Mouse (Mus musculus) kidney, adult 8-10 months (tissue): Measurements from ENCODE around the gene Ptf1a.

Experiments used
- DNase-seq, 2 experiments: peaks; one replicate each; pipeline ENCODE4 v3.0.0; 2022

Ptf1a gene

DNA sequence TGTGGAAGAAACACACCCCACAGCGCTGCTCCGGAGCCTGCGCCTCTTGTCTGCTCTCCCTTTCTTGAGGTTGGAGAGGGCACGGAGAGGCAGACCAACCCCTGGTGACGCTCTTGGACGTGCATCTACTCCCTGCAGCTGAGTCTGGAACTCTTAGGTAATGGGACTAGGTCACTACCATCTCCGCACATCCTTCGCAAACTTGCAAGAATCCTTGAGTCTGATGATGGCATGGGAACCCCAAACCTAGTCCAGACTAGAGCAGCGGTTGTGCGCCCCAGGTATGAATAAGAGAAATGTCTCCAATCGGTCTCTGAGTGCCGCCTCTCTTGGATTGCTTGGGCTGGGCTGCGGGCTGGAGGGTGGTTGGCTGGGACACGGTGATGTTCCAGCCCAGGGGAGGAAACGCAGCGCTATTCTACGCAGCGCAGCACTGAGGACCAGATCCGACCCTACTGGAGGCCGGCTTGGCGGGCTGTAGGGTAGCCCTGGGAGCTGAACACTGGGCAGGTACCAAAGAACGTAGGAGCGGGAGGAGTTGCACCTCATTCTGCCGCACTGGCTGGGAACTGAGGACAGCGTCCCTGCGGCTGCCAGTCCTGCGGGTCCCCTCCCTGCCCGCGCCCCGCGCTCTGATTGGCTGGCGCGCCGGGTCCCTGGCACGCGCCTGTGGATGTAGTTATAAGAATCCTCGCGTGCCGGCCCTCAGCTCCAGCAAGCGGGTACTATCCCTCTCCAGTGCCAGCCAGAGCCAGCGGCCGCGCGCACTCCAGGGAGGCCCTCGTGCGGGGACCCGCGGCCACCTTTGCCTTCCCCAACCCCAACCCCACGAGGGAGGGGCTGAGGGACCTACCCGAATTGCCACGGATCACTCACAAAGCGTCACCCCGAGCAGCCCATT lies at the start of gene Ptf1a:
Gene Ptf1a, plus strand, starts transcription at position 733 of the 901 bp plus-strand sequence.
- no peak for DNase-seq

DNA sequence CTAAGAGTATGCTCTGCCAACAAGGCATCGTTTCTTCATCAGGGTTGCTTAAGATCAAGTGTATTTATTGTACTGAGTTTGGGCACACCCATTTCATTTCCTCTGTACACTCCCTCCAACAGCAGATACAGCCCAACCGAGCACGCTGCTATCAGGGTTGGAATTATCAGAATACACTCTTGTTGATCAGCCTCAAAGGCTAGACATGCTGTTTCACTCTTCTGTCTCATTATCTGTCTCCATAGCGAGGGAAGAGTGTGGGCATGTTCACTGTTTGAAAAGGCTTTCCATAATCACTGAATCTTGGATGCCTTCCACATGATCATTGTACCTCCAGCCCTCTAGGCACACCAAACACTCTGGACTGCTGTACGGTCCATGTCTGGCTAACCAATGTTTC lies 40.1 kb upstream of the Ptf1a start:
- no peak for DNase-seq

DNA sequence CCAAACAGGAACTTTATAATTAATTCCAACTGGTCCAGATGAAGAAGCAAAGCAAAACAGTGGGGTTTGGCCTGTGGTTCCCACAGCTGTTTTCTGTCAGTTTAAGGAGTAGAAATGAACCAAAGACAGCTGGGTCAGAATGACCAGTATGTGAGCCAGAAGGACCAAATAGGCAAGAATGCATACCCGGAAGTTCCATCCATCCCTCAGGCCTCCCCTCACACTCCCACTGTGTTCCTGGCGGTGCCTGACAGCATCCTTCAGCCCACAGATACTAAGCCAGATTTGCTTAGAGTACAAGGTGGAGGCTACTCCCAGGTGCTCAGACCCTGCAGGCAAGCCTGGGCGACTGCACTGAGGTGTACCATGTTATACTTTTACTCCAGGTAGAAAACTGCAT lies 38.9 kb upstream of the Ptf1a start:
- peak in 1 of 2 experiments; percentile 20 for DNase-seq

DNA sequence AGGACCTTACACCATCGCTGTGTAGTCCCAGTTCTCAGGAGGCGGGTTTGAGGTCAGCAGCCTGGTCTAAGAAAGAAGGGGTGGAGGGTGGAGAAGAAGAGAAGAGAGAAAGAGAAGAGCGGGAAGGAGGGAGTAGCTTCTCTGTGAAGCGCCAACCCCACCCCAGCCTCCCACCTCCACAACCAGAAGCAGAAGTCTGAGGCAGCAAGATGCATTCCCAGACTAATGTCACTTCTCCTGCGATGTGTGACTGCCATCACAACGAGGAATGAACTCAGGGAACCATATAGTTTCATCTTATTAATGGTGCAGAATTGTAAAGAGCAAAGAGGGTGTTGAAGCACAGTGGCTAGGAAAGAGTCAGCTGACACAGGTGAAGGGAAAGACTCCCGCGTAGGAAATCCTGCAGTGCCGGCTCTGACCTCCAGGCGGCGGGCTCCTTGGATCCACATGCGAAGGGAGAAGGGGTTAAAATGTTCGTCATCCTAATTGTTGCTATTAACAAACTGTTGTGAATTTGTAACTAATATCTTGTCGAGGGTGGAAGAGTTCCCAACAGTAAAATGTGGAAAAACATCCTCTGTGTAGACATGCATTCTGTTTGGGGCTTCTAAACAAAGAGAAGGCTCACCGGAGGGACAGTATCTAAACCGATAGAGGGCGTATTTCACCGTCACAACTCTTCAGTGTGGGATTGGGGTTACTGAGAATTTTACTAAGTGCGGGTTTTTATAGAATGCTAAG lies 31.1 kb upstream of the Ptf1a start:
- DNase-seq, result peak; percentile 27 to 74

DNA sequence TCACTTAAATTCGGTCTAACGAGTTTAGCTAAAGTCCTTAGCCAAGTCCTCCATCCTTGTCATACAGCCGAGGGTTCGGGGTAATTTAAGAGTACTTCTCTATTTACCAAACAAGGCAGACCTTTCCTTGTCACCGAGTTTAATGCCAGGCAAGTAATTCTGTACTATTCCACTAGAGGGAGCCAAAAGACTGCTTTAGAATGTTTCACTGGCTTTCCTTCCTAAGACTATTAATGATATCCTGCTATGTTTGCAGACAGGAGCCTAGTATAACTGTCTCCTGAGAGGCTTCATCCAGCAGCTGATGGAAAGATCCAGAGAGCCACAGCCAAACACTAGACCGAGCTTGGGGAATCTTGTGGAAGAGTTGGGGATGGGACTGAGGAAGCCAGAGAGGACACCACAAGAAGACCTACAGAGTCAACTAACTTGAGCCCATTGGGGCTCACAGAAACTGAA lies 30.4 kb upstream of the Ptf1a start:
- peak; percentile 45 to 54 for DNase-seq

DNA sequence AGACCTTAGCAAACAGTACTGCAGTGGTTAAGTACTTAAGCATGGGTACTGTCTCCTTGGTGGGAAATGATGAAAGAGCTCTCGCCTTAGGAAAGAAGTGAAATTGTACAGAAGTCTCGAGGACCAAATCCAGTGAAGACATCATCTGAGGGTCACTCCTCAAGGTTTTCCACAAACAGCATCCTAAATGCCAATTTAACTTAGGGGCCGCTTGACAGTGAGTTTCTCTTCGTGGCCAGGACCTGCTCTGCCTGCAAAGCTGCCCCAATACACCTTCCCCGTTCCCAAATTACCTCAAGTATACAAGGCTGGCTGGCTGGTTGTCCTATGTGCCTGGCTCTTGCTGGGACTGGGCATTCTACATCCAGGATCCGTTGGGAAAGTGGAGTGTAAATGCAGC lies 29.4 kb upstream of the Ptf1a start:
- no peak for DNase-seq

DNA sequence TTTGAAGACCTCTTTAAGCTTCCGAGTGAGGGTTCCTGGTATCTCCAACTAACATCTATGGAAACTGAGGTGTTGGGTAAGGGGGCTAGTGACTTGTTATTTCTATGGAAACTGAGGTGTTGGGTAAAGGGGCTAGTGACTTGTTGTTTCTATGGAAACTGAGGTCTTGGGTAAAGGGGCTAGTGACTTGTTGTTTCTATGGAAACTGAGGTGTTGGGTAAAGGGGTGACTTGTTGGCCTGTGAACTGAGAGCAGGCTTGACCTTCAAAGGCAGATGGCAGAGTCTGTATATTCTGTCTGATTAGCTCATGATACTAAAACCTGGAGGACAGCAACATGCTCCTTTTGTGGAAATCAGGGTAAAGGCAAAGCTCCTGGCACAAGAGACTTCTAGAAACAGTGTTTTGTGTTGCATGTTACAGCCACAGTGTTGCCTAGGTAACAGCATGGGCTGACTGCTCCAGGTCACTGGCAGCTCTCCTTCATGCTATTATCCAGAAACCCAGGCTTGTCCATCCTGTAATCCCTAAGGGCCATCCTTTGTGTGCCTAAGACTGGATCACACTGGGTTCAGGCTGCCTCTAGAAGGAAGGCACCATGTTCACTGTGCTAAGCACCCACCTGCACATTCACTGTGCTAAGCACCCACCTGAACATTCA lies 25.6 kb upstream of the Ptf1a start:
- DNase-seq, result no peak

DNA sequence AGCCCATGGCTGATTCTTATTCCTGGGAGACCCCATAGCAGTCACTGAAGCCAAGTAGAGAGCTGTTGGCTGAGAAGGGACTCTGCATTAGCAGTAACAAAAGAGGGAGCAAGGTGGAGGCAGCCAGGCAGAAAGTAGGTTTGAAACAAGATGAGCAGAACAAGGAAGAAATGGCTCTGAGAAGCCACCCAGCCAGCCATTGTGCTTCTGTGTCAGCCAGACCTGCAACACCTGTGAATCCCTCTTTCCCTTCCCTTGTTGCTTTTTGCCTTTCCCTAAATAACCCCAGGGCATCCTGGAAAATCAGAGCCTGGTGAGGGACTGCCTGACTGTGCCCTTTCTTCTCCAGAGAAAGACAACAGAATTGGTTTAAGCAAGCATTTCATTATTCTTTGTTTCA lies 23.2 kb upstream of the Ptf1a start:
- DNase-seq, result no peak

DNA sequence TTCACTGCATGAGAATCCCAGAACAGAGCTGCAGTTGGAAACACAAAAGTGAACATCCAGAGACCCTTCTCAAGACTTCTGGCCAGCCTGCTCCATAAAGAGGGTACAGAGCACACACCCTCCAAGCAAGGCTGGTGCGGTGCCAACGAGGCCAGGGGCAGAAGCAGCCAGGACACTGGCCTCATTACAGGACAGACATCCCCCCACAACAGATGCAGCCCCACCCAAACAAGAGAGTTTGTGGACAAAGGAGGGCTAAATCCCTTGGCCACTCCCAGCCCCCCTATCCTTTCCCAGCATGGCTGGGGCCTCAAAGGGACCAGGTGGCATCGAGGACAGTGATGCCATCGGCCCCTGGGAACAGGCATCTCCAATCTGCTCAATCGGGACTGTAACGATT lies 22.4 kb upstream of the Ptf1a start:
- DNase-seq, result no peak

DNA sequence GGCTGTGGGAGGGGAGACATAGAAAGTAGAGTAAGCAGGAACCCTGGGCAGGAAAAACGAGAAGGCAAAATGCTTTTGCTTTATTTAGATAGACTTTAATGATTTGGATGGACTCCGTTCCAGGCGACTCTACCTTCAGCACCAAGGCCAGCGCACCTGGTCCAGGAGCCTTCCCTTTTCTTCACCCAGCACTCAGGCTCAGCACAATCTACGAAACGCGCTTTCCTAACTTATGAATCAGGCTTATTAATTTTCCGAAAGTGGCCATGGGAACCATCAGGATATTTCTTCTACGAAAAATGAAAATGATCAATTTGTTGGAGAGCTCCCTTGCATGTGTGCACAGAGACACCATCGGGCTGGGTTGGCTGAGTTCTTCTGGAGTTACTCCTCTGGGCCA lies 16.4 kb upstream of the Ptf1a start:
- DNase-seq, result peak; percentile 19 to 61

DNA sequence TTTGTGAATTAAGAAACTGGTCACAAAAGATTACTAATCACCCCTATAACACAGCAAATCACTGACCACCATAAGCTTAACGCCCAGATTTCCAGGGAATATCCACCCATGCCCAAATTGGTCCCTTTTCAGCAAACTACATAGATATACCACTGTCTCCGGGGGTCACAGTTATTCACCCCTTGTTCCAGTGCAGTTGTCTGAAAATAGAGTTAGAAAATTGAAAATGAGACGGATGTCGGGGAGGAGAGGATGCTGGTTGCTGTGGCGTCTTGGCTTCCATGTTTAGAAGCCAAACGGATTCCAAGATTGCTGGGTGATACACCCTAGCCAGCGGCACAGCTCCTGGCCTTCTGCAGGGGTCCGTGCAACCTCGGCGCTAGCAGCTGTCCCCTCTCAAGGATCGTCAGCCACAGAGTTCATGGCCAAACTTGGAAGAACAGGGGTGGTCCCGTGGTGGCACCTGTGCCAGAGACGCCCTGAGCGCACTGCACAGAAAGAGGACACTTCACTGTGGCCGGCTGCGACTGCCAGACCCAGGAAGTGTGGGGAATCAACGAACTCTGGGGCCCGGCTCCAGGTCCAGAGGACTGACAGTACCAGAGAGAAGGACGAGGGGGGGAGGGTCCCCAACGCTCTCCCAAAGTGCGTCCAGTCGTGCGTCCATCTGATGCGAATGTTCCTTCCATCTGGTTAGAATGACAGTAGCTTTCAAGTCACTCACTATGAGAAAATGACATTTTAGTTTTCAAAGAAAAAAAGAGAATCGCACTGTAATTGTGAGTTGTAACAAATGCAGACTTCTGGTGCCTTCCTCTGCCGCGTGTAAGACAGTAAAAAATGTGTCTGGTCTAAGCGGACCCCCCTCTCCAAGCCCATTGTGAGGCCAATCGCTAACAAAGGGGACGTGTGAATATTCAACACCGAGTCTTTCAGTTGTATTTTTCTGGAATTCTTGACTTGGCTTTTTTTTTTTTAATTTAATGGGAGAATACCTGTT lies 15.5 kb upstream of the Ptf1a start:
- no peak for DNase-seq

DNA sequence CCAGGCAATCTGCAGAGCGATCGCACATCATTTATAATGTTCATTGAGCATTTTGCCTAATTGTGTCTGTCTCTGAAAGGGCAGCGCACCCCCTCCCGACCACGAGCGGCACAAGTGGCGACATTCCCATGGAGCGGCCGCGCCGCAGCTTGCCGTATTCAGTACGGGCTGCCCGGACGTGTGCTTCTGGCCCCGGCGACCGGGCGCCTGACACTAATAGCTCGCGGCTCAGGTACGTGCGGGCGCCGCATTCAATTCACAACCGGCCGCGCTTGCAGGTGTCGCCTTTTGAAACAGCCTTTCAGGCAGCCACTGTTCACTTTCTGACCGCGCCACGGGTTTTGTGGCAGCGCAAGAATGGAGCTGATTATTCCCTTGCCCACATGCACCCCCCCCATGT lies 14.7 kb upstream of the Ptf1a start:
- no peak for DNase-seq

DNA sequence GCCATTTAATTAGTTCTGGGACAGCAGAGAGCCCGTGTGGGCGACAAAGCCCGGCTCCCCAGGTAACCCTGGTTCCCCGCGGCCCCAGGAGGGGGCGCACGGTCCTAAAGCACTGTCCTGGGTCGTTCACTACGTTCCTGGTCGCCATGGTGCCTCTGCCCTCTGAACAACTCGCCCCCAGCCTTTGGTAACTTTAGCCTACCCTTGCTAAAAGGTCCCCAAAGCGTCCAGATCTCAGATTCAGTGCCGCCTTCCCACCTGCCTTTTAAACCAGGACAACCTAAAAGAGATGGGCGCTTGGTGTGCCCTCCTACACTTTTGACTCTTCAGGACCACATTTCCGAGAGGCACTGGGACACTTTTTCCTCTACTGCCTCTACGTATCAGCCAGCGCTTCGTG lies 14.3 kb upstream of the Ptf1a start:
- no peak for DNase-seq

DNA sequence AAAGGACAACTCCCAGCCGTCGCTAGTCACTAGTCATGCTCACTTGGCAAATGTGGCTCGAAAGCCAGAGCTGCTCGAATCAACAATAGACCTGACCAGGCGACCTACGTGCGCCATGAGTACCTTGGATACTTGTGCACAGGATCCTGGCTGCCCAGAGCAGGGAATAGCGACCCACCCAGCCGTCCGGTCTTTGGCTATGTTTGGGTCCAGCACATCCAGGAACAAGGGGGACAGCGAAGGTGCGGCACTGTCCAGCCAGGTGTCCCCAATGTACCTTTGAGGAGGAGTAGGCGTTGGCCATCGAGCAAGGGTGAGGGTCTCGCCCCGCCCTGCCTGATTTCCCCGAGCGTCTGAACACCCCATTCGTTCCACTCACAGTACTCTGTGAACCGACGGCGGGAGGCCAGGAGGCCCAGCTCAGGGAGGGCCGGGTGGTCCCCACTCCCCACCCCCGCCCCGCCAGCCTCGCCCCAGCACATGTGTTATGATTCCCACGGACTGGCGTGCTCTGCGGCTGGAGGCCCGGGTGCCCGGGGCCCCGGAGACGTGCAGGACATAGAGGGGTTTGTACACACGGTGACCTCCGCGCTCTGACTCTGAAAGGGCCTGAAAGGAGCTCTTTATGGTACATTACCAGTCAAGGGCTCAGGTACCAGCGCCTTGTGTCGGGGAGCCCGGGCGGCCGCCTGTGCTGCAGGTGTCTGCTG lies 13.7 kb upstream of the Ptf1a start:
- no peak for DNase-seq

DNA sequence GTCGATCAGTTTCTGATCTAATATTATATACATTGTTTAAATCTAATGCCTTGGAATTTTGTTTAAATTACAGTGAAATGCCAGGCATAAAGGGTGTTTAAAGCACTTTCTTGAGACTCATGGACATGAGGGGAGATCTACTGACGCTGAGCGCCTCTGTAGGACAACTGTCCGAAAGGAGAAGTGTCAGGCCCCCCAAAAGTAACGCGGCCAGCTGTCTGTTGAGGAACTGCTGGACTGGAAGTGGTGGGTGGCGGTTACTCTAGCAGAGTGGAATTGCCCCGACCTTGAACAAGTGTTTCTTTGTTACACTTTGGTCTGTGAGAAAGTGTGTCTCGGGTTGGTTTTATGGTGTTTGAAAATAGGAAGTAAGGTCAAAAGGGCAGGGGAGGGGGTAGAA lies 1.1 kb upstream of the Ptf1a start:
- no peak for DNase-seq

DNA sequence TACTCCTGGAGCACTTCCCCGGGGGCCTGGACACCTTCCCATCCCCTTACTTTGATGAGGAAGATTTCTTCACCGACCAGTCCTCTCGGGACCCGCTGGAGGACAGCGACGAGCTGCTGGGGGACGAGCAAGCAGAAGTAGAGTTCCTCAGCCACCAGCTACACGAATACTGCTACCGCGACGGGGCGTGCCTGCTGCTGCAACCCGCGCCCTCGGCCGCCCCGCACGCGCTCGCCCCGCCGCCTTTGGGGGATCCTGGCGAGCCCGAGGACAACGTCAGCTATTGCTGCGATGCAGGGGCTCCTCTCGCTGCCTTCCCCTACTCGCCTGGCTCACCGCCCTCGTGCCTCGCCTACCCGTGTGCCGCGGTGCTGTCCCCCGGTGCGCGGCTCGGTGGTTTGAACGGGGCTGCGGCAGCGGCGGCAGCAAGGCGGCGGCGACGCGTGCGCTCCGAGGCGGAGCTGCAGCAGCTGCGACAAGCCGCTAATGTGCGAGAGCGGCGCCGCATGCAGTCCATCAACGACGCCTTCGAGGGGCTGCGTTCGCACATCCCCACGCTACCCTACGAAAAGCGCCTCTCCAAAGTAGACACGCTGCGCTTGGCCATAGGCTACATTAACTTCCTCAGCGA lies 523 bp downstream of the Ptf1a start:
- no peak for DNase-seq

DNA sequence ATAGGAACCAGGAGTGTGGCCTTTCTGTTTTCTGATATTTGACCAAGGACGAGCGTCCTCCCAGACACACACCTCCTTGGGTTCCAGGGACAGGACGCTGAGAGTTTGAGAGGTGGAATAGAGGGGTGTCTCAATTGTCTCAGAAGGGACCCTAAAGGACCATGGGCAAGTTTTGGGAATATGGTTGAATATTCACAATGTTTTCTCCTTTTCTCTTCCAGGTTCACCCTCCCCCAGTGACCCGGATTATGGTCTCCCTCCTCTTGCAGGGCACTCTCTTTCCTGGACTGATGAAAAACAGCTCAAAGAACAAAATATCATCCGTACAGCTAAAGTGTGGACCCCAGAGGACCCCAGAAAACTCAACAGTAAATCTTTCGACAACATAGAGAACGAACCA lies 1.3 kb downstream of the Ptf1a start:
- DNase-seq, result no peak

DNA sequence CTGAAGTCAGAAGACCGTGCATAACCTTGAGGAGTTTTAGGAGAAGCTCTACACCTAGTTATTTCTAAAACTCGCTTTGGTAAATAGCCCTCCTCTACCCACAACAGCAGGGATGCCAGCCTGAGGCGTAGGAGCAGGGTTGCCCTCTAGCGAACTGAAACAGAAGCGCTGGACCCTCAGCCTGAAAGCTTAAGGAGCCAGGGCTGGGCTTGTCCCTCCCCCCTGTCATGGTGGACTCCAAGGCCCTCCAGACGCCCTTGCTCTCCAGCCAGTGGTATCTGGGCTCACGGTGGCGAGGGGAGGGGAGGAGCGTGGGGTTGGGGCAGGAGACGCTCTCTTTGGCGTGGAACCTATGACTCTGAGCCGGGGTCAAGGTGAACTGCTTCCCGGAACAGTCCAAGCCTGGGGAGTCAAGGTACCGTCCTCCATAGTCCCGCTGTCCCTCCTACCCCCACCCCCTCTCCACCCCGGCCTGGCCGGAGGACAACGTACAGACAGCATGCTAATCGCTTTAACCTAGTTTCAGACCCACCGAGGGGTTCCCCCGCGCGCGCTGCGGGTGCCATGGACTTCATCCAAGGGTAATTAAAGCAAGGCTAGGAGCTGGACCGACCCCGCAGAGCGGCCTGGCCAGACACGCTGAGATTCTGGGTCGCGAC lies 2.7 kb downstream of the Ptf1a start:
- no peak for DNase-seq

DNA sequence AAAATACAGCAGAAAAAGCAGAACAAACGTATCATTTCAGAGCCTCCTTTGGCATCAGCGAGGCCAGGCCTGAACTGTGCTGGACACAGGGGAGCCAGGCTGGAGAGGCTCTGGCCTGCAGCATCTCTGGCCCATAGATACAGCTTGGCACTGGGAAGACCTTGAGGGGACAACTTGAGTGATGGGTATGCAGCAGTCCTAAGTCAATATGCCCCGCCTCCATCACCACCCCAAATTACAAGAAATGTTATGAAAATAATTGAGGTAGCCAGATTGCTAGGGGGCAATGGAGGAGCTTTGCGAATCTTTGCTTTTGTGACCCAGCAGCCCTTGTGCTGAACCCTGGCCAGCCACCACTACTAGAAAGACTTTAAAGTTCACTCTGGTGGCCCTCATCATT lies 3.8 kb downstream of the Ptf1a start:
- DNase-seq, result no peak

DNA sequence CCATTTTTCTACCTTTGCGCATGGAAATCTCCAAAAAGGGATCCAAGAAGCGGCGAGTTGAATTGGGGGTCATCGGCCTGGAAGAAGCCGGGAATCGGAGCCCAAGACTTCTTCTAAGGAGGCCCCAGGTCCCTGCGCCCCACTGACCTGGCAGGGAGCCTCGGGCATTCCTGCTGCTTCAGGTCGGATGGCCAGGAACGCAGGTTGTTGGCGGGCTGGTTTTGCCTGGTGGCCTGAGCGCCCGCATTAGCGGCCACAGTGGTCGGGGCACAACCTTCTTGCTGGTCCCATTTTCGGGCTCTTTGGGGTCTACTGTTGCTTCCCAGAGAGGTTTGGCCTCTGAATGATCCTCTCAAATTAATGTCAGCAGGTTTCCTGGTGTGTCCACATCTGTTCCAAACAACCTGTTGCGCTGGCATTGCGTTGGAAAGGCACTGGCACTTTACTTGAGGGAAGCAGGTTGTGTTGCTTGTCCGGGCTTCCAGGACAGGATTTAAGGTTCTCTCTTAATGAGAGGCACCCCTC lies 7.1 kb downstream of the Ptf1a start:
- DNase-seq, result no peak
